Mouse (Mus musculus) CH12.LX (cell line): ENCODE results near the gene Tubgcp6.

Experiments used
- CHD2 ChIP-seq: IDR thresholded peaks from 2 replicates; pipeline ENCODE4 v1.6.1; 2011; ENCODE audit warnings: low read length, improper control_type of control experiment
- CTCF ChIP-seq, 2 experiments: IDR thresholded peaks in 1 of 2; conservative IDR thresholded peaks in 1 of 2; 2 replicates each; pipeline ENCODE4 v1.5.1; 2011 to 2012; ENCODE audit warnings: low read depth in 2 of 2, low read length in 2 of 2, improper control_type of control experiment in 1 of 2, inconsistent platforms in 1 of 2, mild to moderate bottlenecking in 1 of 2, moderate library complexity in 1 of 2
- KAT2A ChIP-seq: IDR thresholded peaks from 2 replicates; pipeline ENCODE4 v1.6.1; 2012; ENCODE audit warnings: low read length, improper control_type of control experiment, inconsistent platforms; ENCODE audit not compliant: insufficient replicate concordance
- MAZ ChIP-seq: IDR thresholded peaks from 2 replicates; pipeline ENCODE4 v1.6.1; 2012; ENCODE audit warnings: low read depth, mild to moderate bottlenecking, inconsistent platforms, low read length, improper control_type of control experiment, moderate library complexity
- MEF2A ChIP-seq: IDR thresholded peaks from 2 replicates; pipeline ENCODE4 v1.6.1; 2014; ENCODE audit warnings: low read depth, mild to moderate bottlenecking, inconsistent platforms, low read length, improper control_type of control experiment, borderline replicate concordance
- POLR2A ChIP-seq: IDR thresholded peaks from 2 replicates; pipeline ENCODE4 v1.6.1; 2011; ENCODE audit warnings: low read depth, mild to moderate bottlenecking, improper control_type of control experiment, low read length

DNA sequence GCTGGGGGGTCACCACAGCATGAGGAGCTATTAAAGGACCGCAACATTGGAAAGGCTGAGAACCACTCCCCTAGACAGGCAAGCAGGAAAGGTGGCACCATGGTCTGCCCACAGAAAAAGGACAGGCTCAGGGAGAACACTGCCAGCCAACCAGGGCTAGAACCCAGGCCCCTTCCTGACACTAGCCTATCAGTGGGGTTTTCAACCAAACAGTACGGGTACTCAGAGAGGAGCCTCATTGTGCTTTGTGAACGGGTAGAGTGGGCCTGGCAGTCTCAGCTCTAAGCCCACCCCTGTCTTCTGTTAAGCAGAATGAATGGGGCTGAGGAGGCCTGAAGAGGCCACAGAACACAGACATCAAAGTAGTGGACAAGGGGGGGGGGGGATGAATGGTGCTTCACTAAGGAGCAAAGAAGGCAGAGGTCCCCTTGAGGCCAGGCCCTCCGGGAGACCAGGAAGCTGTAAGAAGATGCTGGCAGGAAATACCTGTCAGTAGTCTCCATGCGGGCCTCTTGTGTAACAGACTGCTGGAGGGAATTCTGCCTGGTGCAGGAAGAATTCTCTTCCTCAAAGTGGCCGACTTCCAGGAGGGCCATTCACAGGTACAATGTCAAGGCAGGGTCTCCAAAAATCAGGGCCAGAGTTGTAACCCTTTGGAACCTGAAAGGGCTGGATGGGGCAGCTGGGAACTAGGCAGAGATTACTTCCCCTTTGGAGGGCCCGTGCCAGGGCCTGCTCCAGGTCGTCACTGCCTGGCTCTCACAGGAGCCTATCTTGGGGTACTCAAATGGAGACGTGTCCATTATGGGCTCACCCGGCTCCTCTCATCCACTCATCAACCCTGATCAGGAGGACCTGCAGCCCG lies 48.1 kb downstream of the Tubgcp6 start, which contains the start of gene Trabd:
- no peak for TF ChIP-seq MAZ
- TF ChIP-seq CTCF (conservative IDR thresholded peaks at IDR 0.05 in 1 of 2, IDR thresholded peaks at IDR 0.05 in 1 of 2; ENCODE audit: low read depth in 2 of 2, low read length in 2 of 2): no peak
- TF ChIP-seq CHD2: no peak
- no peak for TF ChIP-seq POLR2A
- no peak for TF ChIP-seq MEF2A
- no peak for TF ChIP-seq KAT2A
